Mouse (Mus musculus): ENCODE measurements at regions not wholly inside any gene's neighbourhood (a gene's known extent, or its start where the extent isn't known, plus 50 kb on each side); places are given as distances from the start of the nearest gene placed in this dataset.

DNA sequence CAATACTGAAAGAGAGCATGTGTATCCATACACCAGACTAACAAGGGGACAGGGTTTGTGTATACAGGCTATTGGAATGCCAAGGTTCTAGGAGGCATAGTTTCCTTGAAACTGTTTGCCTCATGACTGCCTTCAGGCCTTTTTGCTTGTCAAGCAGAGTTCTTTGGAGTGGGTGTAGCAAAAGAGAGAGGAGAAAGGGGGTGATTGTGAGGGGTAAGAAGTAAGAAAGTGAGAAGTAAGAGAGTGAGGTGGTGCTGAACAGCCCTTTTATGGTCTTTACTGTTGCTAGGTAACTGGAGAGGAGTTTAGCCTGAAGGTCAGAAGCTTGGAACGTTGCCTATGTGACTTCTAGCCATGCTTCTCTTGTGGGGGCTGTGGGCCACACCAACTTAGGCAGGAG is 78.8 kb downstream of the Serpinb9g start:
- no peak for TF ChIP-seq CTCF (IDR thresholded peaks at IDR 0.05; ENCODE audit: low read depth, low read length)
- TF ChIP-seq POLR2A (IDR thresholded peaks at IDR 0.05; ENCODE audit: extremely low read depth, insufficient read depth, low read length): no peak

Data from liver, adult 2 months (tissue).